30 mouse cellular contexts compared by ENCODE assay signal in genomic region chr16:33621836-33622235, GRCm38 (mm10).
DNase-seq lines count a peak whose midpoint lies in the region; ATAC-seq and TF ChIP-seq lines count a peak whose summit lies in the region.
"Had no signal": no experiment of that assay in that cellular context is flagged by ENCODE, and none has a peak within 500 bp of the region (broad histone marks: within the 10 kb centered on the region; RNA-seq: fewer than 3 reads in every experiment).

No protein-coding gene starts in this region.

- intact Hi-C loops in heart, adult 2 months (cut with DNase I), result no loop called here

- no peaks in the 10 kb centered on the region for H3K9me3 ChIP-seq in intestine, embryonic 14.5 days (ENCODE audit: control insufficient read depth, low read length)
- H3K9me3 ChIP-seq in intestine, embryonic 15.5 days, result no peaks in the 10 kb centered on the region
- 0 out of 2 replicates have a peak, but pooled peaks cover 2% of the 10 kb centered on the region for H3K9me3 ChIP-seq in limb, embryonic 10.5 days (replicated peaks)
- H3K9me3 ChIP-seq: embryonic facial prominence, embryonic 13.5 days; forebrain, embryonic 13.5 days; heart, embryonic 15.5 days; hindbrain, embryonic 15.5 days had no signal

- TF ChIP-seq POLR2A in heart, adult 2 months (IDR thresholded peaks at IDR 0.05; ENCODE audit: insufficient read depth, low read depth, low read length), result no peak

- no peak overlapping the region for H3K4me3 ChIP-seq in heart, adult 2 months
- no peak overlapping the region for H3K4me3 ChIP-seq in intestine, embryonic 14.5 days (ENCODE audit: low read depth, low read length)
- no peak overlapping the region for H3K4me3 ChIP-seq in intestine, embryonic 15.5 days (replicated peaks)
- H3K4me3 ChIP-seq in limb, embryonic 10.5 days, result no peak overlapping the region
- H3K4me3 ChIP-seq: embryonic facial prominence, embryonic 10.5 days; embryonic facial prominence, embryonic 13.5 days; erythroblast, embryonic 14.5 days; forebrain, embryonic 13.5 days; gastrocnemius, adult 2 months; heart, embryonic 12.5 days; heart, embryonic 15.5 days; hindbrain, embryonic 15.5 days had no signal

- no peaks in the 10 kb centered on the region for H3K27me3 ChIP-seq in heart, adult 2 months (ENCODE audit: control insufficient read depth, insufficient read depth, low read length)
- H3K27me3 ChIP-seq in intestine, embryonic 14.5 days (replicated peaks; ENCODE audit: control insufficient read depth, insufficient read depth, low read length), result no peaks in the 10 kb centered on the region
- no peaks in the 10 kb centered on the region for H3K27me3 ChIP-seq in intestine, embryonic 15.5 days (replicated peaks)
- no peaks in the 10 kb centered on the region for H3K27me3 ChIP-seq in limb, embryonic 10.5 days (ENCODE audit: low read depth, poor library complexity, severe bottlenecking)
- H3K27me3 ChIP-seq: embryonic facial prominence, embryonic 13.5 days; forebrain, embryonic 13.5 days; heart, embryonic 12.5 days; heart, embryonic 15.5 days; hindbrain, embryonic 15.5 days had no signal

- no peaks in the 10 kb centered on the region for H3K4me1 ChIP-seq in heart, adult 2 months (ENCODE audit: control insufficient read depth, insufficient read depth, low read length)
- H3K4me1 ChIP-seq in intestine, embryonic 14.5 days (replicated peaks; ENCODE audit: control insufficient read depth, insufficient read depth, low read length), result no peaks in the 10 kb centered on the region
- H3K4me1 ChIP-seq in intestine, embryonic 15.5 days (replicated peaks), result no peaks in the 10 kb centered on the region
- H3K4me1 ChIP-seq in limb, embryonic 10.5 days, result no peaks in the 10 kb centered on the region
- H3K4me1 ChIP-seq: embryonic facial prominence, embryonic 10.5 days; embryonic facial prominence, embryonic 13.5 days; forebrain, embryonic 13.5 days; heart, embryonic 12.5 days; heart, embryonic 15.5 days; hindbrain, embryonic 15.5 days had no signal

- peak; percentile 36 for DNase-seq in heart, adult 11 months
- no peak for DNase-seq in heart, adult 2 months
- DNase-seq in intestine, embryonic 14.5 days (ENCODE audit: low spot score), result peak; percentile 27
- peak; percentile 6 for DNase-seq in A20 (ENCODE audit: low read depth, low spot score)
- DNase-seq in limb, embryonic 10.5 days (ENCODE audit: low spot score), result peak; percentile 24
- no peak for DNase-seq in right cerebral cortex, postnatal 36 days (ENCODE audit: low spot score in 2 of 2)
- DNase-seq: adrenal gland, adult 8-10 months; adrenal gland, postnatal 25 days; cerebellum, adult 11-12 months; cerebellum, adult 8-10 months; cerebellum, postnatal 10 days; cerebellum, postnatal 36 days; embryo, embryonic 11 days; forebrain, postnatal 0 days; gastrocnemius, adult 2 months; gastrocnemius, postnatal 14 days; heart, adult 18-20 months; heart, postnatal 10 days; heart, postnatal 36 days had no signal

- no peak overlapping the region for H3K9ac ChIP-seq in heart, adult 2 months (ENCODE audit: low read depth, low read length)
- H3K9ac ChIP-seq in intestine, embryonic 14.5 days (ENCODE audit: low read length), result no peak overlapping the region
- H3K9ac ChIP-seq in intestine, embryonic 15.5 days, result no peak overlapping the region
- H3K9ac ChIP-seq: embryonic facial prominence, embryonic 13.5 days; forebrain, embryonic 13.5 days; forebrain, postnatal 0 days; heart, embryonic 12.5 days; heart, embryonic 15.5 days; hindbrain, embryonic 15.5 days had no signal

- WGBS in heart, adult 2 months, result 90% methylated on average over 2 of the region's 3 CpGs
- 67% methylated on average over 2 of the region's 3 CpGs for WGBS in intestine, embryonic 14.5 days
- 53% methylated on average over 3 of the region's 3 CpGs for WGBS in intestine, embryonic 15.5 days
- 53% methylated on average over 3 of the region's 3 CpGs for WGBS in limb, embryonic 10.5 days

- ATAC-seq in intestine, embryonic 14.5 days (replicated peaks; ENCODE audit: low FRiP score, low TSS enrichment, low read depth), result no peak
- no peak for ATAC-seq in intestine, embryonic 15.5 days
- ATAC-seq: activated CD4-positive, CD25-positive, alpha-beta regulatory T cell, adult 4 months; CD4-positive, CD25-positive, alpha-beta regulatory T cell, adult 4 months; forebrain, embryonic 13.5 days; forebrain, postnatal 0 days; intestine, embryonic 16.5 days had no signal

- no peaks in the 10 kb centered on the region for H3K79me2 ChIP-seq in heart, adult 2 months (replicated peaks; ENCODE audit: control insufficient read depth, insufficient read depth, low read length)

- no peaks in the 10 kb centered on the region for H3K36me3 ChIP-seq in heart, adult 2 months (ENCODE audit: control insufficient read depth, insufficient read depth, low read length)
- H3K36me3 ChIP-seq in intestine, embryonic 14.5 days (ENCODE audit: control insufficient read depth, insufficient read depth, low read length), result no peaks in the 10 kb centered on the region
- H3K36me3 ChIP-seq in intestine, embryonic 15.5 days, result no peaks in the 10 kb centered on the region
- no peaks in the 10 kb centered on the region for H3K36me3 ChIP-seq in limb, embryonic 10.5 days
- H3K36me3 ChIP-seq: embryonic facial prominence, embryonic 10.5 days; embryonic facial prominence, embryonic 13.5 days; heart, embryonic 12.5 days; heart, embryonic 15.5 days; hindbrain, embryonic 15.5 days had no signal

- H3K4me2 ChIP-seq in intestine, embryonic 14.5 days (ENCODE audit: low read length), result no peak overlapping the region
- no peak overlapping the region for H3K4me2 ChIP-seq in intestine, embryonic 15.5 days (replicated peaks)
- H3K4me2 ChIP-seq: embryonic facial prominence, embryonic 13.5 days; forebrain, embryonic 13.5 days; heart, embryonic 12.5 days; heart, embryonic 15.5 days; hindbrain, embryonic 15.5 days had no signal

- TF ChIP-seq EP300 in heart, adult 2 months (IDR thresholded peaks at IDR 0.05; ENCODE audit: insufficient read depth, low read depth, low read length), result no peak

- H3K27ac ChIP-seq in heart, adult 2 months, result no peak overlapping the region
- no peak overlapping the region for H3K27ac ChIP-seq in intestine, embryonic 14.5 days (ENCODE audit: low read depth)
- H3K27ac ChIP-seq in intestine, embryonic 15.5 days, result no peak overlapping the region
- H3K27ac ChIP-seq in limb, embryonic 10.5 days, result no peak overlapping the region
- H3K27ac ChIP-seq: embryonic facial prominence, embryonic 10.5 days; embryonic facial prominence, embryonic 13.5 days; forebrain, embryonic 13.5 days; gastrocnemius, adult 2 months; heart, embryonic 15.5 days; hindbrain, embryonic 15.5 days had no signal

- no peak for TF ChIP-seq CTCF in heart, adult 2 months (IDR thresholded peaks at IDR 0.05)

Comparison
In these comparisons a context has a peak if more than half of its experiments do, and no peak if none do; other contexts are left out.
1. DNase-seq: peak in heart, adult 11 months (single experiment), intestine, embryonic 14.5 days (single experiment), A20 (single experiment) and limb, embryonic 10.5 days (single experiment); none in heart, adult 2 months (0 of 2) and right cerebral cortex, postnatal 36 days (0 of 2).